Mouse (Mus musculus) embryonic facial prominence, embryonic 11.5 days (tissue): ENCODE data around the gene Gm11444. TPM values are rescaled to one million over a fixed set of nuclear protein-coding genes. Genes with fewer than 3 reads are reported as not detected.
A peak's percentile ranks its signal among the peaks of the same experiment; 100 is the strongest.

ENCODE experiments used
- ATAC-seq: fragments of 200-750 bp; cut with Nextera tagmentation; replicated peaks from 2 replicates; pipeline ENCODE4 v1.8.0; 2017; ENCODE audit warnings: low read depth; ENCODE audit not compliant: insufficient number of reproducible peaks, low FRiP score, low TSS enrichment
- DNase-seq: peaks from one replicate; pipeline ENCODE4 v3.0.0-alpha.2; 2015; ENCODE audit warnings: low spot score
- H3K27ac ChIP-seq: fragments of 300-500 bp; sonication (generic); replicated peaks from 2 replicates; pipeline ENCODE4 v1.5.1; 2014; ENCODE audit warnings: mild to moderate bottlenecking, low read depth, low read length, control low read depth
- H3K27me3 ChIP-seq: fragments of 300-500 bp; sonication (generic); 2 replicates; pipeline ENCODE4 v1.6.1; 2014; ENCODE audit warnings: mild to moderate bottlenecking, low read length, moderate library complexity, mixed read lengths; ENCODE audit not compliant: control insufficient read depth, insufficient read depth
- H3K36me3 ChIP-seq: fragments of 300-500 bp; sonication (generic); replicated peaks from 2 replicates; pipeline ENCODE4 v1.6.1; 2014; ENCODE audit warnings: low read depth, mild to moderate bottlenecking, low read length, moderate library complexity, mixed read lengths; ENCODE audit not compliant: control insufficient read depth, insufficient read depth
- H3K4me1 ChIP-seq: fragments of 300-500 bp; sonication (generic); 2 replicates; pipeline ENCODE4 v1.6.1; 2014; ENCODE audit warnings: low read length, mixed read lengths; ENCODE audit not compliant: control insufficient read depth, insufficient read depth
- H3K4me2 ChIP-seq: fragments of 300-500 bp; sonication (generic); 2 replicates; pipeline ENCODE4 v1.6.1; 2014; ENCODE audit warnings: low read depth, mild to moderate bottlenecking, control low read depth, low read length, moderate library complexity
- H3K4me3 ChIP-seq: fragments of 300-500 bp; sonication (generic); 2 replicates; pipeline ENCODE4 v1.5.1; 2014; ENCODE audit warnings: low read depth, low read length, control low read depth
- H3K9ac ChIP-seq: fragments of 300-500 bp; sonication (generic); replicated peaks from 2 replicates; pipeline ENCODE4 v1.6.1; 2014; ENCODE audit warnings: mild to moderate bottlenecking, control low read depth, low read length
- H3K9me3 ChIP-seq: fragments of 300-500 bp; sonication (generic); replicated peaks from 2 replicates; pipeline ENCODE4 v1.6.1; 2016; ENCODE audit warnings: mild to moderate bottlenecking, low read length, inconsistent platforms, mixed read lengths; ENCODE audit not compliant: control insufficient read depth
- WGBS: fragments of 180-500 bp; shearing (Covaris S2); extraction: QIAGEN DNeasy Blood & Tissue Kit; methylation state at CpG from one replicate; pipeline ENCODE4 v1.1.7; 2014; 5-methylcytosine and 5-hydroxymethylcytosine counted together
- polyA plus RNA-seq: library from polyadenylated mRNA; unstranded; fragments of >200 nt; fragmentation: Nextera tagmentation; extraction: Ambion mirVana; gene quantifications from 2 replicates; pipeline ENCODE4 v1.2.1, GENCODE M21; 2014

Gm11444 gene
- polyA plus RNA-seq, 1 experiment from 2014 or later = not detected

- H3K9me3 ChIP-seq = no peaks in the 10 kb centered on the region
- ATAC-seq (no peak), DNase-seq (peak; percentile 43)
- peaks cover 26% of the 10 kb centered on the region for H3K27me3 ChIP-seq
- peak overlapping the region; percentile 90 for H3K4me2 ChIP-seq
- H3K4me1 ChIP-seq = peaks cover 5% of the 10 kb centered on the region
- H3K36me3 ChIP-seq = no peaks in the 10 kb centered on the region; the same call in 1 of the 2 replicates
- H3K27ac ChIP-seq = peak overlapping the region; percentile 96
- peak overlapping the region; percentile 79 for H3K4me3 ChIP-seq
- under 1% methylated on average over 18 of the region's 18 CpGs for WGBS
- H3K9ac ChIP-seq = peak overlapping the region; percentile 96
Observed at GRCm38 (mm10) chr11:85837291-85837647, 12.9 kb downstream of the Gm11444 start.

DNA sequence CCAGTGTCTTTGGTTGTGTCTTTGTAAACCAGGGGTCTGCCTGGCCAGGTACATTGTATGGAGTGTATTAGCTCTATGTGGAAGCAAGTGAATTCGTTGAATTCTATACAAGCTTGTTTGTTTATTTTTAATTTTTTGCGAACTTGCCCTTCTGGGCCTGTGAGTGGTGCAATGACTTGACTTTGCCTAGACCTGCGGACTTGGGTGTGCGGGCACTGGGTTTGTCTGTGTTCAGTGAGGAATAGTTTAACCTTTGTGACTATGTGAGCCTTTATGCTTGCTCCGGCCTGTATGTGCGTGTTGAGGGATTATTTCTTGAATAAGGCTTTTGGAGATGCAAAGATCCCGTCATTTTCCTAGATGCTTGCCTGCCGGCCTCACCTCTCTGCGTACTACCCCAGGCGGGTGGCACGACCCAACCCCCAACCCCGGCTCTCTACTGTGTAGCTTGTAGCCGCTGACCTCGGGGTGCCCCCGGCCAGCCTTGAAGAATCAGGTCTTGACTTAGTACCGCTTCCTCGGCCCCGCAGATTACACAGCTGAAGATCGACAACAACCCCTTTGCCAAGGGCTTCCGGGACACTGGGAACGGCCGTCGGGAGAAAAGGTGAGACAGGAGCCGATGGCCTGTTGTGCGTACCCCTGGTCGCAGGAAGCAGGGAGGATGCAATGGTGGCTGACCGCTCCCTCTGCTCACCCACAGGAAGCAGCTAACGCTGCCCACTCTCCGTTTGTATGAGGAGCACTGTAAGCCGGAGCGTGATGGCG lies 13.4 kb downstream of the Gm11444 start:
- H3K4me1 ChIP-seq = peaks cover 5% of the 10 kb centered on the region
- peak overlapping the region; percentile 90 for H3K4me2 ChIP-seq
- DNase-seq (peak; percentile 63), ATAC-seq (no peak)
- H3K4me3 ChIP-seq = peak overlapping the region; percentile 79
- H3K27ac ChIP-seq = peak overlapping the region; percentile 96
- no peaks in the 10 kb centered on the region for H3K9me3 ChIP-seq
- peaks cover 31% of the 10 kb centered on the region for H3K27me3 ChIP-seq
- H3K36me3 ChIP-seq = no peaks in the 10 kb centered on the region; the same call in 1 of the 2 replicates
- 2% methylated on average over 32 of the region's 32 CpGs for WGBS
- peak overlapping the region; percentile 96 for H3K9ac ChIP-seq

DNA sequence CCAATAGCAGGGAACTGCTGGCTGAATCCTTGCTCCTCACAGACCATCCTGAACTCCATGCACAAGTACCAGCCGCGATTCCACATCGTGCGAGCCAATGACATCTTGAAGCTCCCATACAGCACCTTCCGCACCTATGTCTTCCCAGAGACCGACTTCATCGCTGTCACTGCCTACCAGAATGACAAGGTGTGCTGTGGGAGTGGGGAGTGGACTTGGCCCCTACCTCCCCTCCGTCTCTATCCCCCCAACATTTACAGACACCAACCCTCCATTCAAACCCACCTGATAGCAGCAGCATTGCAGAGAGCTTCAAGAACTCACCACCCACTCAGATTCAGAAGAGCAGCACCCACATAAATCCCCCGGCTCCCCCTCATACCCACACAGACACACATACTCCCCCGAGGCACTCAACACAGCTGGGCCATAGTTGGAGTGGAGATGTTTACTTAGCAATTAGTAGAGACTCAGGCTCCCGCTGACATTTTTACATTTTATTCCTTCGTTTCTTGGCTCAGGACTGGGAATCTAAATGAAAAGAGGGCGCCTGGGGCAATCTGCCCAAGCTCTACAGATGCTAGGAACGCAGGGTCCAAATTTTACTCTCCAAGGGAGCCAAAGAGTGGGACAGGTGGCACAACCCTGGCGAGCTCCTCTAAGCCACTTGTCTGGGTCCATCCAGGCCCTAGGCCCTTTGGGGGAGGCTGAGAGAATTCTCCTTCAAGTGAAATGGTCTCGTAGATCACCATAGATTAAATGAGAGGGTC lies 14.2 kb downstream of the Gm11444 start:
- peak overlapping the region; percentile 96 for H3K9ac ChIP-seq
- H3K9me3 ChIP-seq = no peaks in the 10 kb centered on the region
- H3K27me3 ChIP-seq = peaks cover 33% of the 10 kb centered on the region
- H3K4me1 ChIP-seq = peaks cover 5% of the 10 kb centered on the region
- peak; percentile 47 for DNase-seq
- H3K4me3 ChIP-seq = peak overlapping the region; percentile 79
- no peak for ATAC-seq
- H3K27ac ChIP-seq = peak overlapping the region; percentile 96
- no peaks in the 10 kb centered on the region; the same call in 1 of the 2 replicates for H3K36me3 ChIP-seq
- WGBS = 7% methylated on average over 16 of the region's 16 CpGs
- peak overlapping the region; percentile 90 for H3K4me2 ChIP-seq

- Histone ChIP-seq H3K27me3 (peaks cover 30% of the 10 kb centered on the region), H3K9me3 (no peaks in the 10 kb centered on the region), H3K4me2 (peak overlapping the region; percentile 90), H3K36me3 (no peaks in the 10 kb centered on the region; the same call in 1 of the 2 replicates), H3K4me1 (peaks cover 3% of the 10 kb centered on the region; the same call in 1 of the 2 replicates), H3K9ac (peak overlapping the region; percentile 96), H3K27ac (peak overlapping the region; percentile 96), H3K4me3 (peak overlapping the region; percentile 79)
- no peak for ATAC-seq
- 2% methylated on average over 9 of the region's 9 CpGs for WGBS
- DNase-seq = no peak
Observed at GRCm38 (mm10) chr11:85835001-85835752, 15.0 kb downstream of the Gm11444 start.

DNA sequence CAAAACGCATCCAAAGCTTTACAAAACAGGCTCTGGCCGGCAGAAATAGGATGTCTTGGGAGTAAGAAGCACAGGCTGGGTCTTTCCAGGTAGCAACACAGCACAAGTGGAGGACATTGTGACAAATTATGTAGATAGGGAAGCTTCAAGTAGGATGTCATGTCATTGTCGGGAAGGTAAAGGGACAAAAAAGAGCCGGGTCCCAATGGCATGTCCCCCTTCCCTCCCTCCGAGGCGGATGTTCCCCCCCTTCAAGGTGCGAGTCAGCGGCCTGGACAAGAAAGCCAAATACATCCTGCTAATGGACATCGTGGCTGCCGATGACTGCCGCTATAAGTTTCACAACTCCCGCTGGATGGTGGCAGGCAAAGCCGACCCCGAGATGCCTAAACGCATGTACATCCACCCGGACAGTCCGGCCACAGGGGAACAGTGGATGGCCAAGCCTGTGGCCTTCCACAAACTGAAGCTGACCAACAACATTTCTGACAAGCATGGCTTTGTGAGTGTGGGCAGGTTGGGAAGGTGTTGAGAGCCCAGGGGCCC lies 15.7 kb downstream of the Gm11444 start:
- no peak for ATAC-seq
- Histone ChIP-seq H3K9me3 (no peaks in the 10 kb centered on the region), H3K4me3 (peak overlapping the region; percentile 79), H3K9ac (peak overlapping the region; percentile 96), H3K27ac (peak overlapping the region; percentile 96), H3K36me3 (no peaks in the 10 kb centered on the region; the same call in 1 of the 2 replicates), H3K4me2 (peak overlapping the region; percentile 90), H3K27me3 (peaks cover 35% of the 10 kb centered on the region), H3K4me1 (peaks cover 8% of the 10 kb centered on the region)
- 2% methylated on average over 17 of the region's 17 CpGs for WGBS
- no peak for DNase-seq

DNA sequence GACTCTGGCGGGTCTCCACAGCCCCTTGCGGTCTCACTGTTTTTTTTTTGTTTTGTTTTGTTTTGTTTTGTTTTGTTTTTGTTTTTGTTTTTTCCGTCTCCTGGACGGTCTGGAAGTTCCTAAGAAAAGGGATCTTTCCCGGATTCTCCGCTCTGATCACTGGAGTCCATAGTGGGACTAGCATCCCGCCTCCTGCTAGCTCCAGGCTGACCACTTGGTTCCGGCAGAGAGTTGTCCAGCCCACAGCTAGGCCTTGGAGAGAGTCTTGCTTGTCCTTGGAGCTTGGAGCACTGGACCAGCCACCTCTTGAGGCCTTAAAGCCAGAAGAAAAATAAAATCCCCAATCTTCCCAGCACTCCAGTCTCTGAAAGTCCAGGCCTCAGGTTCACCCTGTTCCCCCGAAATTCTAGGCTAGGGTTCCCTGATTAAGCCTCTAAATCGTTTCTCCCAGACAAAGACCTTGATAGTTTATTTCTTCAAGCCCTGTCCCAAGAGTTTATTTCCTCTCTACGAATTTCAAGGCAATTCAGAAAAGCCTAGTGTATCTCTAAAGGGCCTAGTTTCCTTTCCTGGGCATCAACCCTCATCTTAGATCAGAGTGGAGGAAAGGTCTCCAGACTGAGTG lies 16.3 kb downstream of the Gm11444 start:
- peak overlapping the region; percentile 90 for H3K4me2 ChIP-seq
- H3K9ac ChIP-seq = peak overlapping the region; percentile 96
- H3K27ac ChIP-seq = peak overlapping the region; percentile 96
- DNase-seq (peak; percentile 47), ATAC-seq (no peak)
- 1% methylated on average over 11 of the region's 11 CpGs for WGBS
- no peaks in the 10 kb centered on the region for H3K9me3 ChIP-seq
- peak overlapping the region; percentile 79 for H3K4me3 ChIP-seq
- peaks cover 37% of the 10 kb centered on the region for H3K27me3 ChIP-seq
- H3K4me1 ChIP-seq = peaks cover 12% of the 10 kb centered on the region
- no peaks in the 10 kb centered on the region; the same call in 1 of the 2 replicates for H3K36me3 ChIP-seq

DNA sequence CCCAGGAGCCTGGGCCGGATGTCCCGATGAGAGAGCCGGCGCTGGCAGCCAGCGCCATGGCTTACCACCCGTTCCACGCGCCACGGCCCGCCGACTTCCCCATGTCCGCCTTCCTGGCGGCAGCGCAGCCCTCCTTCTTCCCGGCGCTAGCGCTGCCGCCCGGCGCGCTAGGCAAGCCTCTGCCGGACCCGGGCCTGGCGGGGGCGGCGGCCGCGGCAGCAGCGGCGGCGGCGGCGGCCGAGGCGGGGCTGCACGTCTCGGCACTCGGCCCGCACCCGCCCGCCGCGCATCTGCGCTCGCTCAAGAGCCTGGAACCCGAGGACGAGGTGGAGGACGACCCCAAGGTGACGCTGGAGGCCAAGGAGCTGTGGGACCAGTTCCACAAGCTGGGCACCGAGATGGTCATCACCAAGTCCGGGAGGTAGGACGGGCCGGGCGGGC lies 17.0 kb downstream of the Gm11444 start:
- Histone ChIP-seq H3K9me3 (no peaks in the 10 kb centered on the region), H3K4me2 (peak overlapping the region; percentile 90), H3K36me3 (no peaks in the 10 kb centered on the region; the same call in 1 of the 2 replicates), H3K4me1 (peaks cover 12% of the 10 kb centered on the region), H3K9ac (peak overlapping the region; percentile 96), H3K27ac (peak overlapping the region; percentile 96), H3K27me3 (peaks cover 40% of the 10 kb centered on the region), H3K4me3 (peak overlapping the region; percentile 79)
- 2% methylated on average over 35 of the region's 54 CpGs for WGBS
- no peak for ATAC-seq
- no peak for DNase-seq
